Mouse (Mus musculus) thymus, postnatal 10 days (tissue): ENCODE measurements at regions not wholly inside any gene's neighbourhood (a gene's known extent, or its start where the extent isn't known, plus 50 kb on each side); places are given as distances from the start of the nearest gene placed in this dataset.

Source experiments
- DNase-seq, 2 experiments: peaks; one replicate each; pipeline ENCODE4 v3.0.0; 2021; ENCODE audit warnings: low spot score in 2 of 2

GRCm38 (mm10) chr15:26469901-26470383, 161.1 kb downstream of the March11 start:
- peak in 1 of 2 experiments; percentile 7 for DNase-seq

GRCm38 (mm10) chr15:26487378-26487777, 178.5 kb downstream of the March11 start:
- DNase-seq = no peak
